Mouse (Mus musculus) hindlimb bud, embryonic 11.5 days (tissue): ENCODE results near the gene N4bp2l1.

ENCODE experiments used
- DNase-seq: peaks from one replicate; pipeline ENCODE4 v3.0.0-alpha.2; 2012; ENCODE audit warnings: low read depth, low spot score; ENCODE audit errors: extremely low spot score

The N4bp2l1 gene

DNA sequence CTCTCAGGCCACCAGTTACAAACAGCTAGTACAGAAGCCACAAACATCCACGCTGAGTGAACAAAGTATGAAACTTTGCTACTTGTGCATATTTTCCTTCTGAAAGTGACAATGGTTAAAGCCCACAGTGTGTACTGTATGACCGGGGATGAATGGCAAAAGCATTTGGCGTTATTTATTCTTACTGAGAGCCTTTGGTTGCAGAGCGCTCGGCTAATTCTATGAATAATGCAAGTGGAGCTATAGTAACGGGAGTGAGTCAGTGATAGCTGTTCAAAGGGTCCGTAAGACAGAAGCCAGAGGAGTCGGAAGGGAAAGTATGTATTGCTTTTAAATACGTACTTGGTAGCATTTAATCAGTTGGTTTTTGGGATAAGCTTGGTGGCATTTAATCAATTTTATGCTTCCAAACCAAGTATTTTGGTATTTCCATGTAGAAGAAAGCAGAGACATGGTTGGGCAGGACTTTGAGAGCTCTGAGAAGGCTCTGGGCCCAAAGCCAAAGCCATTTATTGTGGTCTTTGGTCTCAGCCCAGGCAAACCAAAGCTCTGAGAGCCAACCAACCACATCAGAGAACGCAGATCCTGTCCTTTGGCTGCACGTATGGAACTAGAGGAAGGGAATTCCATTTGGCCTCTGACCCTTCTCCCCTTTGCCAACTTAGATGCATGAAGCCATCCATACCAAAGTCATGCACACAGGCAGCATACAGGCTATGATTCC lies 26.3 kb downstream of the N4bp2l1 start:
- DNase-seq = no peak

DNA sequence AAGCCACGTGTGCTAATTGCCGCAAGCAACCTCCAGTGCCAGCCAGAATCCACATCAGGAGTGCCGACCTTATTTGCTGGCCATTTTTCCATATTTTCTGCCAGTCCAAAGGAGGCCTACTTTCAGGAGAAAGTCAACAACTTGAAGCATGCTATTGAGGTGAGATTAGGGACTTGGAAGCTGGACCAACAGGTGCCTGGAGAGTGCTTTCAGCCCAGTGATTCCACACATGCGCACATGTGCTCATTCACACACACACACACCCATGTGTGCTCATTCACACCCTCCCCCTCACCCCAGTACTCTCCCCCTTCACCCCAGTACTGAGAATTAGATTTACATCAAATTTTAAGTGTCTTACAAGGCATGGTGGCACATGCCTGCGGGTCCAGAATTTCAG lies 30.0 kb downstream of the N4bp2l1 start:
- no peak for DNase-seq

DNA sequence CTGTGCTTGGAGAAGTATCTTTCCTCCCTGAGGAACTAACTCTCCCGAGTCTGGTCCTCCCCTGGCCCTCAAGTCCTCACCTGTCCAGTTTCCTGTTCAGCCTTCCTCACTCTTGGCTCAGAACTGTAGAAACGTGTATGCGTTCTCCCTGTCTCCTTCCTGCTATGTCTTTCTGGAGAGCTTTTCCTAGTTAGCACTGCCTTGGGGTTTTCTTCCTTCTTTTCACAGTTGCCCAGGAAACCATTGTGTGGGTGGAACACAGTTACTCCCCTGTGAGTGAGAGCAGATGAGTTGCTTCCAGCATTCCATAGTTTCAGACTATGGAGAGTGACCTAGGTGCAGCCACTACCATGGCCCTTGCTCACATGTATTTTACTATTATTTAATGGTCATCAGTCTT lies 30.8 kb downstream of the N4bp2l1 start:
- DNase-seq = no peak

DNA sequence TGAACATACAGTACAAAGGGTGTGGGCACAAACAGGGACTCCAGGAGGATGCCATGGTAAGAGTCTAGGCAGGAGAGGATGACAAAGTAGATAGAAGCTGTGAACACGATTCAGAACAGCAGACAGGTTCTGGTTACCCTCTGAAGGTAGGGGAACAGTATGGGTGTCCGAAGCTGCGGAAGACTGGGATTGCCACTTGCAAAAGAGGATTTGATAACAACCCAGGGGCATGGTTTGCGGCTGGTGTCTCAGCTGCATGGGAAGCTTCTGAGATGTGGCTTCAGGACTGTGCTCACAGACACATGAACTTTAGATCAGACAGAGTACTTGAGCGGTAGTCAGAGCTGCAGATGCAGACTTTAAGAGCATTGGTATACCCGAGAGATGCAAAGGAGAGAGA lies 32.6 kb downstream of the N4bp2l1 start:
- no peak for DNase-seq

DNA sequence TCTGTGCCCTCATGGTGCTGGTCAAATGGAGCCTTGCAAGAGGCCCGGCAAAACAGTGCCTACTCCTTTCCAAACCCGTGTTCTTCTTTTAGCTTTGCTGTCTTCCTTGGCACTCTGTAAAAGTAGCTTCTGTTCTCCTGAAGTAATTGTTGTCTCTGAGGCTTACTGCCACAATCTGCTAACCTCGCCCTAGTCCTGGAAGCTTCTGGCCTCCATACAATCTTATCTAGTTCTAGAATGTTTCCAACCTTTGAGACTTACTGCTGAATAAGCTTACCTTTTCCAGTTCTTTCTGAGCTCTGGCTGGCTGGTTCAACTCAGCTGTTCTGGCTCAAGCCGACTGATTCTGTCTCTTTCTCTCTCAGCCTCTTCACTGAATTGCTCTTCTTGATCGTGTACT lies 35.2 kb downstream of the N4bp2l1 start:
- DNase-seq = no peak

DNA sequence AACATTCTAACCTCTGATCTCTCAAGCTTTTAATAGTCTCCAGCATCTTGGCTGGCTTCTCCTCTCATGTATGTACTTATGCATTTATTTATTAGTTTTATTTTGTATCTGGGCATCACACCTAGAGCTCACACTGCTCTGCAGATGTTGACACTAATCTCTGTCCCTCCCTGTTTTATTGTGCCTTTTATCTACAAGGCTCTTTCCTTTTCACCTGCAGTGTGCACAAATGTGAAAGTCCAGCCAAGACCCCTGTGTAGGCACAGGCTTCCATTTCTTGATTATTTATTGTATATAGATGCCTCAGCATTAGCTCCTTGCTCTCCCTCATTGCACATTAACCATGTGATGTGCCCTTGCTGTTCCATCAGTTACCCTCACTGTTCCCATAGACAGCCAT lies 35.6 kb downstream of the N4bp2l1 start:
- no peak for DNase-seq

DNA sequence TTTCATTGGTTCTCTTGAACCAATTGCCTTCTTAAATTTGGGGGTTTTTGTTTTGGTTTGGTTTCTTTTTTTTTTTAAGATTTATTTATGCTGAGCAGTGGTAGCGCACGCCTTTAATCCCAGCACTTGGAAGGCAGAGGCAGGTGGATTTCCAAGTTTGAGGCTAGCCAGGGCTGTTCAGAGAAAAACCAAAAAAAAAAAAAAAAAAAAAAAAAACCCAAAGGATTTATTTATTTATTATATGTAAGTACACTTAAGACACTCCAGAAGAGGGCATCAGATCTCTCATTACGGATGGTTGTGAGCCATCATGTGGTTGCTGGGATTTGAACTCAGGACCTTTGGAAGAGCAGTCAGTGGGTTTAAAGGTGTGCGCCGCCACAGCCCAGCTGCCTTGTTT lies 36.1 kb downstream of the N4bp2l1 start:
- DNase-seq = no peak

DNA sequence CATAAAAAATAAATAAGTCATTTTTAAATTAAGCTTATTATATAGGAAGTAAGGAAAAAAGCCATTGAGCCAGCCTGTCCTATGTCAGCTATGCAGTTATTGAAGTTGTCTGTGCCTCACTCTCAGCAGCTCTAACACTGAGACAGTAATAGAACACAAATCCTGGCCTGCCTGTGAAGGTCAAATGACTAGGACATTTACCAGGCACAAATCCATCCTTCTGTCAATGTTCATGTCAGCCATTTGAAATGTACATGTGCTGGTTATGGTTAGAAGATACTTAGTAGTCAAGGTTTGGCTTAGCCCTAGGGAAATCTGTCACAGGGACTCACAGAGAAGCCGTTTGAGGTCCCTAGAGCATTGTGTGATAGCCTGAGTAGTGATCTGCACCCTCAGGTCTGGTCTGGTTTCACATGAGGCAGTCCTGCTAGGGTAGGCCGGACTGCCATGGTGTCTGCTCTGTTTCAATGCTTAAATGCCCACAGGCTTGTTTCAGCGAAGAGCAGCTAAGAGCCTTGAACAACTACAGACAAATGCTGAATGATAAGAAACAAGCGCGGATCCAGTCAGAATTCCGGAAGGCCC lies 37.4 kb downstream of the N4bp2l1 start:
- DNase-seq = no peak

DNA sequence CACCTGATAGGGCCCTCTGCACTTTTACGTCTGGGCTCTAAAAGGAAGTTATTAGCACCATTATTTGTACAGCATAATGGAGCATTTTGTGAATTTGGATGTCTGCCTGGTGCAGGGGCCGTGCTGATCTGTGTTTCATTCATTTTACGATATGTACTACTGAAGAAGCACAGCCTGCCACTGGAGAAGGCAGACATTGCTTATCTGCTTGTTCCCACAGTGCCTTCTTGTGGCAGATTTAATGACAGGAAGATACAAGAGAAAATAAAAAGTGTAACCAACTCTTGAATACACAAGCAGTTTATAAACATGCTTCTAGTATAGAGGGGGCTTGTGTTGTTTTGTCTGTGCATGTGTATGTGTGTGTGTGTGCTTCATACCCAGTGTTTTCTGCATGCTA lies 45.4 kb downstream of the N4bp2l1 start:
- no peak for DNase-seq

DNA sequence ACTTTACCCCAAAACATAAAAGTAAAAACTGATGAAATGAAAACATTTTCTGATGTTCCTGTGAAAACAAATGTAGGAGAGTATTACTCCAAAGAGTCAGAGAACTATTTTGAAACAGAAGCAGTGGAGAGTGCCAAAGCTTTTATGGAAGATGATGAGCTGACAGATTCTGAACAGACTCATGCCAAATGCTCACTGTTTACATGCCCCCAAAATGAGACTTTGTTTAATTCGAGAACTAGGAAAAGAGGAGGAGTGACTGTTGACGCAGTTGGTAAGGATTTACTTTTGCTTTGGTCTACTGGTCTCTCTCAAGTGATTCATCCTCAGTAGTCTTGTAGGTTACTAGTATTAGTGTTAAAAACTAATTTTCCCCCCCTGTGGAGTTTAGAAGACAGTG lies 53.8 kb downstream of the N4bp2l1 start:
- no peak for DNase-seq

DNA sequence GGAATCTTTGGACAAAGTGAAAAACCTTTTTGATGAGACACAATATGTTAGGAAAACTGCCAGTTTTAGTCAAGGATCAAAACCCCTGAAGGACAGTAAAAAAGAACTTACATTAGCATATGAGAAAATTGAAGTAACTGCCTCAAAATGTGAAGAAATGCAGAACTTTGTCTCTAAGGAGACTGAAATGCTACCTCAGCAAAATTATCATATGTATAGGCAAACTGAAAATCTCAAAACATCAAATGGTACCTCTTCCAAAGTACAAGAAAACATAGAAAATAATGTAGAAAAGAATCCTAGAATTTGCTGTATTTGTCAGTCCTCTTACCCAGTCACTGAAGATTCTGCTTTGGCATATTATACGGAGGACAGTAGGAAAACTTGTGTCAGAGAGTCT lies 55.7 kb downstream of the N4bp2l1 start:
- DNase-seq = no peak

DNA sequence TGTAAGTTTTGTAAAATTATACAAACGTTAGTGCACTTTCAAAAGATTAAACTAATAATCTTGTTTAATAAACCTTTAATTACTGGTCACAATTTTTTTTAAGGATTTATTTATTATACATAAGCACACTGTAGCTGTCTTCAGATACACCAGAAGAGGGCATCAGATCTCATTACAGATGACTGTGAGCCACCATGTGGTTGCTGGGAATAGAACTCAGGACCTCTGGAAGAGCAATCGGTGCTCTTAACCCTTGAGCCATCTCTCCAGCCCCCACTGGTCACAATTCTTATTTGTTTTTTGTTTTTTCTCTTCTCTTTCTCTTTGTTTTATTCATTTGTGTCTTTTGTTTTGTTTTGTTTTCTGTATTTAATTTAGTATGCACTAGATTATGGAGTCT lies 71.7 kb downstream of the N4bp2l1 start:
- no peak for DNase-seq

DNA sequence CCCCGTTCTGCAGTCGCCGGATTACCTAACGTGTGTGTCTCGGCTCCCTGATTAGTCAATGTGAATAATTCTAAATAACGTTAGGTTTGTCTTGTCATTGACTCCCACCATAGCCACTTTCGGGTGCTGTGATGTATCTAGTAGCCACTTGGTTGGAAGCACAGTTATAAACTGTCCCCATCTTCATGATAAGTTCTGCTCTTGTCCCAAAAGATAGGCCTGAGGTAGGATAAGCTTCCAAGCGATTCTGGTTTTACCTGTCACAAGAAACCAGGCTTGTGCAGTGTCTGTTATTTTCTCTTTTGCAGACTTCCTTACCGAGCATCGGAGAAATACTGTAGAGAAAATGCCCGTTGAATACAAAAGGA lies 74.1 kb downstream of the N4bp2l1 start:
- DNase-seq = no peak

DNA sequence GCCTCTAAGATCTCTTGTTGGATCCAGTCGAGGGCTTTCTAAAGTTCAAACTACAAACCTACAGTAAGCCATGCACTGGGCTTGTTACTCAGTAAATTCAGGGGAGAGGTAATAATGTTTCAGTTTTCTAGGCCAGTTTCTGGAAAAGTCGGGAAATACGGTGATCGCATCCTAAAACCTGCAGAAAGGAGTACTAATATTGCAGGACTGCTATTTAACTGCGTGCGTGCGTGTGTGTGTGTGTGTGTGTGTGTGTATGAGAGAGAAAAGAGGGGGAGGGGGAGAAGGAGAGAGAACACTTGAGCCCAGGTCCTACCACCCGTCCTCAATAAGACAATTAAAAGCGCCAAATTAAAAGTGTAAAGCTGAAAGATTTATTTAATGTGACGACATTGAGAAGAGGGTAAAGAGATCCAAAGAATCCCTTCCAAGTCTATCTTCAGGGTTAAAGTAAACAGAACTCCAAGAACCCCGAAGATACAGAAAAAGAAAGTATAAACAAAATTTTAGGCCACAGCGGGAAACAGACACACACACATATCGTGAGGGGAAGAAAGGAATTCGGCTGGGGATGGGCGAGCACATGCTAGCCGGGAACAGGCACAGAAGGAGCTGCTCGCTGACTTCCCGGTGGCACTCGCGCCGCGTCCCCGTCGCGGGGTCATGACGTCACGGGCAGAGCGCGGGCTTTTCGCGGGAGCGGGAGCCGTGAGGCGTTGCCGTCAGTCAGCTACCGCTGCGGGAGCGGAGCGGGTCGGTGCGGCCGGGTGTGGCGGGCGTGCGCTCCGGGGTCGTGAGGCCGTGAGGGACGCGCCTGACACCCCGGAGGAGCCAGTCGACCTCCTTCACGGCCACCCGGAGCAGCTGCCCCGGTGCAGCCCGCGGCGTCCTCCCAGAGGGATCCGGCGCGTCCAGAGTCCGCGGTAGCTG lies 74.8 kb downstream of the N4bp2l1 start, which contains the start of gene Brca2:
Brca2 (plus strand) TSS at position 694 of the 930 bp plus-strand sequence.
- peak; percentile 57 for DNase-seq
